Mouse (Mus musculus) liver, embryonic 16.5 days (tissue): Measurements from ENCODE around the gene Gba. TPM values are rescaled to one million over a fixed set of nuclear protein-coding genes. Genes with fewer than 3 reads are reported as not detected.

Experiments used
- ATAC-seq: fragments of 200-750 bp; cut with Nextera tagmentation; 2 replicates; pipeline ENCODE4 v1.8.0; 2017; ENCODE audit warnings: low read depth, mild to moderate bottlenecking, moderate number of reproducible peaks, moderate library complexity
- H3K27ac ChIP-seq: fragments of 300-500 bp; sonication (generic); 2 replicates; pipeline ENCODE4 v1.5.1; 2014; ENCODE audit warnings: mild to moderate bottlenecking, low read length
- H3K27me3 ChIP-seq: fragments of 300-500 bp; sonication (generic); 2 replicates; pipeline ENCODE4 v1.6.1; 2014; ENCODE audit warnings: low read depth, low read length, mixed read lengths; ENCODE audit not compliant: control insufficient read depth, insufficient read depth
- H3K36me3 ChIP-seq: fragments of 300-500 bp; sonication (generic); 2 replicates; pipeline ENCODE4 v1.6.1; 2014; ENCODE audit warnings: mild to moderate bottlenecking; ENCODE audit not compliant: control insufficient read depth, insufficient read depth
- H3K4me1 ChIP-seq: fragments of 300-500 bp; sonication (generic); 2 replicates; pipeline ENCODE4 v1.6.1; 2014; ENCODE audit warnings: low read depth, low read length, mixed read lengths; ENCODE audit not compliant: control insufficient read depth
- H3K4me2 ChIP-seq: fragments of 300-500 bp; sonication (generic); 2 replicates; pipeline ENCODE4 v1.6.1; 2014; ENCODE audit warnings: low read depth, low read length, mixed read lengths
- H3K4me3 ChIP-seq: fragments of 300-500 bp; sonication (generic); 2 replicates; pipeline ENCODE4 v1.5.1; 2014; ENCODE audit warnings: low read depth, mild to moderate bottlenecking, low read length
- H3K9ac ChIP-seq: fragments of 300-500 bp; sonication (generic); 2 replicates; pipeline ENCODE4 v1.6.1; 2014; ENCODE audit warnings: low read depth, low read length
- H3K9me3 ChIP-seq: fragments of 300-500 bp; sonication (generic); replicated peaks from 2 replicates; pipeline ENCODE4 v1.6.1; 2016; ENCODE audit warnings: low read length; ENCODE audit not compliant: control insufficient read depth
- WGBS: fragments of 180-500 bp; shearing (Covaris S2); extraction: QIAGEN DNeasy Blood & Tissue Kit; methylation state at CpG from one replicate; pipeline ENCODE4 v1.1.7; 2014; ENCODE audit not compliant: insufficient replicate concordance; 5-methylcytosine and 5-hydroxymethylcytosine counted together
- polyA plus RNA-seq: library from polyadenylated mRNA; unstranded; fragments of >200 nt; fragmentation: Nextera tagmentation; extraction: Ambion mirVana; gene quantifications from 2 replicates; pipeline ENCODE4 v1.2.1, GENCODE M21; 2015

Gba gene
- polyA plus RNA-seq, 1 experiment from 2014 or later = 27.5 TPM

- Histone ChIP-seq H3K4me1 (peaks cover 25% of the 10 kb centered on the region), H3K36me3 (peaks cover 42% of the 10 kb centered on the region), H3K4me2 (peak overlapping the region; percentile 87), H3K9ac (peak overlapping the region; percentile 72), H3K4me3 (peak overlapping the region; percentile 82), H3K27ac (peak overlapping the region; percentile 47), H3K9me3 (no peaks in the 10 kb centered on the region), H3K27me3 (no peaks in the 10 kb centered on the region)
- WGBS = 3% methylated on average over 6 of the region's 6 CpGs
- no peak for ATAC-seq
These were observed 24.7 kb upstream of the Gba start for GRCm38 (mm10) chr3:89178107-89178385.

- H3K4me2 ChIP-seq = peak overlapping the region; percentile 87; the same call in 1 of the 2 replicates
- peaks cover 32% of the 10 kb centered on the region for H3K36me3 ChIP-seq
- no peaks in the 10 kb centered on the region for H3K9me3 ChIP-seq
- H3K4me3 ChIP-seq = peak overlapping the region; percentile 82; the same call in 1 of the 2 replicates
- no peak overlapping the region for H3K9ac ChIP-seq
- no peak overlapping the region for H3K27ac ChIP-seq
- no peaks in the 10 kb centered on the region for H3K27me3 ChIP-seq
- no peak for ATAC-seq
- 79% methylated on average over 11 of the region's 11 CpGs for WGBS
- peaks cover 31% of the 10 kb centered on the region for H3K4me1 ChIP-seq
These were observed 23.7 kb upstream of the Gba start for GRCm38 (mm10) chr3:89179056-89179455.

GRCm38 (mm10) chr3:89181749-89182500 lies 20.8 kb upstream of the Gba start:
- Histone ChIP-seq H3K36me3 (peaks cover 9% of the 10 kb centered on the region; the same call in 1 of the 2 replicates), H3K4me2 (no peak overlapping the region), H3K4me3 (no peak overlapping the region), H3K9me3 (no peaks in the 10 kb centered on the region), H3K4me1 (peaks cover 31% of the 10 kb centered on the region), H3K27me3 (no peaks in the 10 kb centered on the region), H3K9ac (no peak overlapping the region), H3K27ac (no peak overlapping the region)
- 84% methylated on average over 27 of the region's 27 CpGs for WGBS
- ATAC-seq = no peak

- Histone ChIP-seq H3K36me3 (peaks cover 9% of the 10 kb centered on the region; the same call in 1 of the 2 replicates), H3K4me2 (peak overlapping the region; percentile 82), H3K4me1 (peaks cover 33% of the 10 kb centered on the region), H3K27ac (no peak overlapping the region), H3K4me3 (peak overlapping the region; percentile 61), H3K27me3 (no peaks in the 10 kb centered on the region), H3K9ac (no peak overlapping the region; the same call in 1 of the 2 replicates), H3K9me3 (no peaks in the 10 kb centered on the region)
- WGBS = 28% methylated on average over 7 of the region's 7 CpGs
- ATAC-seq = no peak
These were observed 20.1 kb upstream of the Gba start for GRCm38 (mm10) chr3:89182531-89183057.

- Histone ChIP-seq H3K27ac (no peak within 1 kb of the TSS), H3K4me2 (peak within 1 kb of the TSS; percentile 82), H3K4me3 (peak within 1 kb of the TSS; percentile 61), H3K36me3 (peaks cover 9% of the 10 kb centered on the region; the same call in 1 of the 2 replicates), H3K4me1 (peaks cover 29% of the 10 kb centered on the region), H3K9me3 (no peaks in the 10 kb centered on the region), H3K9ac (peak within 1 kb of the TSS; percentile 48), H3K27me3 (no peaks in the 10 kb centered on the region)
- WGBS = 17% methylated on average over 39 of the region's 39 CpGs
- peak; percentile 93 for ATAC-seq
These were observed 19.4 kb upstream of the Gba start, which contains the start of gene Fam189b for GRCm38 (mm10) chr3:89183058-89183958. Gene Fam189b (plus strand): TSS chr3:89183143.

- Histone ChIP-seq H3K4me2 (no peak overlapping the region), H3K9ac (no peak overlapping the region), H3K36me3 (peaks cover 9% of the 10 kb centered on the region; the same call in 1 of the 2 replicates), H3K4me1 (peaks cover 23% of the 10 kb centered on the region), H3K9me3 (no peaks in the 10 kb centered on the region), H3K27ac (no peak overlapping the region), H3K27me3 (no peaks in the 10 kb centered on the region), H3K4me3 (no peak overlapping the region)
- 82% methylated on average over 6 of the region's 6 CpGs for WGBS
- no peak for ATAC-seq
These were observed 18.8 kb upstream of the Gba start for GRCm38 (mm10) chr3:89183959-89184315.

- Histone ChIP-seq H3K4me1 (peaks cover 17% of the 10 kb centered on the region), H3K9ac (no peak overlapping the region), H3K9me3 (no peaks in the 10 kb centered on the region), H3K36me3 (no peaks in the 10 kb centered on the region; the same call in 1 of the 2 replicates), H3K27me3 (no peaks in the 10 kb centered on the region), H3K27ac (no peak overlapping the region), H3K4me2 (no peak overlapping the region), H3K4me3 (no peak overlapping the region)
- ATAC-seq = no peak
- 45% methylated on average over 23 of the region's 23 CpGs for WGBS
These were observed 15.5 kb upstream of the Gba start for GRCm38 (mm10) chr3:89187197-89187596.

- WGBS = 53% methylated on average over 18 of the region's 18 CpGs
- Histone ChIP-seq H3K4me1 (peaks cover 10% of the 10 kb centered on the region), H3K9me3 (no peaks in the 10 kb centered on the region), H3K27ac (no peak overlapping the region), H3K9ac (no peak overlapping the region), H3K4me3 (no peak overlapping the region), H3K27me3 (no peaks in the 10 kb centered on the region), H3K36me3 (no peaks in the 10 kb centered on the region), H3K4me2 (no peak overlapping the region)
- no peak for ATAC-seq
These were observed 14.8 kb upstream of the Gba start for GRCm38 (mm10) chr3:89187690-89188477.
